Comparison of ENCODE assay signal across 9 mouse cellular contexts in genomic region chr11:80200326-80200725, GRCm38 (mm10). TPM values are rescaled to one million over a fixed set of nuclear protein-coding genes. Genes with fewer than 3 reads are reported as not detected.
DNase-seq lines count a peak whose midpoint lies in the region; ATAC-seq and TF ChIP-seq lines count a peak whose summit lies in the region.
"Had no signal": no experiment of that assay in that cellular context is flagged by ENCODE, and none has a peak within 500 bp of the region (broad histone marks: within the 10 kb centered on the region; RNA-seq: fewer than 3 reads in every experiment).

No protein-coding gene starts in this region.

- no peak for DNase-seq in forebrain, postnatal 0 days
- DNase-seq in spleen, adult 2 months (ENCODE audit: low read depth in 1 of 2, low spot score in 2 of 2), result peak in 1 of 2 experiments; percentile 12
- no peak for DNase-seq in spleen, adult 12 weeks (ENCODE audit: low spot score)
- DNase-seq in embryo, embryonic 10.5 days (ENCODE audit: low spot score), result peak; percentile 55
- peak; percentile 12 to 28 for DNase-seq in thymus, postnatal 36 days
- DNase-seq in urinary bladder, adult 2 months (ENCODE audit: low spot score), result no peak
- DNase-seq in ovary, postnatal 14 days (ENCODE audit: low spot score), result no peak
- DNase-seq: kidney, adult 8-10 months had no signal

- no peaks in the 10 kb centered on the region for H3K9me3 ChIP-seq in forebrain, postnatal 0 days (ENCODE audit: low read length)
- no peaks in the 10 kb centered on the region for H3K9me3 ChIP-seq in forebrain, embryonic 12.5 days

- WGBS in forebrain, postnatal 0 days, result 86% methylated on average over 1 of the region's 1 CpGs
- 63% methylated on average over 1 of the region's 1 CpGs for WGBS in forebrain, embryonic 12.5 days
- 85% methylated on average over 1 of the region's 1 CpGs for WGBS in spleen, adult 2 months

- no peak for ATAC-seq in forebrain, postnatal 0 days
- ATAC-seq in forebrain, embryonic 12.5 days (ENCODE audit: low FRiP score), result no peak

- H3K9ac ChIP-seq in forebrain, postnatal 0 days, result no peak overlapping the region
- H3K9ac ChIP-seq in forebrain, embryonic 12.5 days, result no peak overlapping the region

- no peak overlapping the region for H3K27ac ChIP-seq in forebrain, postnatal 0 days (ENCODE audit: low read depth, low read length)
- no peak overlapping the region for H3K27ac ChIP-seq in forebrain, embryonic 12.5 days
- H3K27ac ChIP-seq in spleen, adult 2 months (ENCODE audit: insufficient read depth, low read length), result no peak overlapping the region

- TF ChIP-seq POLR2A in spleen, adult 2 months (IDR thresholded peaks at IDR 0.05; ENCODE audit: low read depth, low read length), result no peak

- H3K4me3 ChIP-seq in forebrain, postnatal 0 days (ENCODE audit: low read depth, low read length), result no peak overlapping the region
- no peak overlapping the region for H3K4me3 ChIP-seq in forebrain, embryonic 12.5 days (replicated peaks)
- H3K4me3 ChIP-seq in spleen, adult 2 months (ENCODE audit: extremely low read depth, insufficient read depth, insufficient read length), result no peak overlapping the region

- H3K27me3 ChIP-seq in forebrain, postnatal 0 days (ENCODE audit: insufficient read depth, low read length), result no peaks in the 10 kb centered on the region
- H3K27me3 ChIP-seq in forebrain, embryonic 12.5 days, result no peaks in the 10 kb centered on the region
- no peaks in the 10 kb centered on the region for H3K27me3 ChIP-seq in spleen, adult 2 months (ENCODE audit: control insufficient read depth, insufficient read depth, low read length)

- H3K4me2 ChIP-seq in forebrain, postnatal 0 days (ENCODE audit: low read depth), result no peak overlapping the region
- H3K4me2 ChIP-seq in forebrain, embryonic 12.5 days, result no peak overlapping the region

- H3K4me1 ChIP-seq in forebrain, postnatal 0 days (ENCODE audit: insufficient read depth), result no peaks in the 10 kb centered on the region
- H3K4me1 ChIP-seq in forebrain, embryonic 12.5 days, result no peaks in the 10 kb centered on the region
- no peaks in the 10 kb centered on the region for H3K4me1 ChIP-seq in spleen, adult 2 months (ENCODE audit: control insufficient read depth, insufficient read depth, insufficient read length)

- peak; percentile 40 for TF ChIP-seq CTCF in forebrain, postnatal 0 days (IDR thresholded peaks at IDR 0.05; ENCODE audit: low read depth)
- TF ChIP-seq CTCF in spleen, adult 2 months (IDR thresholded peaks at IDR 0.05; ENCODE audit: extremely low read depth, insufficient read depth, insufficient read length, insufficient replicate concordance), result peak; percentile 38; the same call in 1 of the 2 replicates

- H3K36me3 ChIP-seq in forebrain, postnatal 0 days (ENCODE audit: insufficient read depth), result no peaks in the 10 kb centered on the region
- H3K36me3 ChIP-seq in forebrain, embryonic 12.5 days (replicated peaks), result no peaks in the 10 kb centered on the region
- H3K36me3 ChIP-seq in spleen, adult 2 months (ENCODE audit: control insufficient read depth, insufficient read depth, low read length), result peaks cover 7% of the 10 kb centered on the region

RNA-seq across cellular contexts. Expression of gene Rhot1, which starts 8.5 kb away (rescaled TPM):
- total RNA-seq in forebrain, postnatal 0 days (2014; rRNA removed), result 69.5 and 79.1 TPM in 2 replicates
- 56.0 and 61.0 TPM in 2 replicates for polyA plus RNA-seq in forebrain, postnatal 0 days (2015; fragmentation: Nextera tagmentation; extraction: Ambion mirVana)
- polyA plus RNA-seq in forebrain, embryonic 12.5 days (2016; fragmentation: Nextera tagmentation; extraction: Ambion mirVana), result 61.9 and 65.5 TPM in 2 replicates
- polyA plus RNA-seq in spleen, adult 2 months (2012; rRNA removed), result 4.0 and 5.4 TPM in 2 replicates
- 49.8 and 53.8 TPM in 2 replicates for polyA plus RNA-seq in urinary bladder, adult 2 months (2012; rRNA removed)

RNA-seq across cellular contexts. Expression of gene Rnf135, which starts 16.7 kb away (rescaled TPM):
- 1.3 and 2.0 TPM in 2 replicates for total RNA-seq in forebrain, postnatal 0 days (2014; rRNA removed)
- 2.2 and 3.1 TPM in 2 replicates for polyA plus RNA-seq in forebrain, postnatal 0 days (2015; fragmentation: Nextera tagmentation; extraction: Ambion mirVana)
- 2.8 and 2.9 TPM in 2 replicates for polyA plus RNA-seq in forebrain, embryonic 12.5 days (2016; fragmentation: Nextera tagmentation; extraction: Ambion mirVana)
- polyA plus RNA-seq in spleen, adult 2 months (2012; rRNA removed), result 7.3 and 10.0 TPM in 2 replicates
- polyA plus RNA-seq in urinary bladder, adult 2 months (2012; rRNA removed), result 9.2 and 10.8 TPM in 2 replicates

RNA-seq across cellular contexts. Expression of gene Adap2, which starts 46.4 kb away (rescaled TPM):
- total RNA-seq in forebrain, postnatal 0 days (2014; rRNA removed), result 3.8 and 4.4 TPM in 2 replicates
- 2.2 and 3.2 TPM in 2 replicates for polyA plus RNA-seq in forebrain, postnatal 0 days (2015; fragmentation: Nextera tagmentation; extraction: Ambion mirVana)
- polyA plus RNA-seq in forebrain, embryonic 12.5 days (2016; fragmentation: Nextera tagmentation; extraction: Ambion mirVana), result 1.4 and 1.7 TPM in 2 replicates
- polyA plus RNA-seq in spleen, adult 2 months (2012; rRNA removed), result 12.6 and 16.4 TPM in 2 replicates
- polyA plus RNA-seq in urinary bladder, adult 2 months (2012; rRNA removed), result 6.4 and 6.5 TPM in 2 replicates

RNA-seq across cellular contexts. Expression of gene Tefm, which starts 58.4 kb away (rescaled TPM):
- total RNA-seq in forebrain, postnatal 0 days (2014; rRNA removed), result 18.9 and 19.9 TPM in 2 replicates
- polyA plus RNA-seq in forebrain, postnatal 0 days (2015; fragmentation: Nextera tagmentation; extraction: Ambion mirVana), result 23.7 and 25.6 TPM in 2 replicates
- 27.8 and 30.4 TPM in 2 replicates for polyA plus RNA-seq in forebrain, embryonic 12.5 days (2016; fragmentation: Nextera tagmentation; extraction: Ambion mirVana)
- 1.9 and 2.2 TPM in 2 replicates for polyA plus RNA-seq in spleen, adult 2 months (2012; rRNA removed)
- polyA plus RNA-seq in urinary bladder, adult 2 months (2012; rRNA removed), result 11.4 and 13.6 TPM in 2 replicates

Comparison
In these comparisons a context has a peak if more than half of its experiments do, and no peak if none do; other contexts are left out.
1. DNase-seq: peak in embryo, embryonic 10.5 days (single experiment) and thymus, postnatal 36 days (2 of 2); none in forebrain, postnatal 0 days (single experiment), spleen, adult 12 weeks (single experiment), urinary bladder, adult 2 months (single experiment) and ovary, postnatal 14 days (single experiment).